In the genomic region with DNA sequence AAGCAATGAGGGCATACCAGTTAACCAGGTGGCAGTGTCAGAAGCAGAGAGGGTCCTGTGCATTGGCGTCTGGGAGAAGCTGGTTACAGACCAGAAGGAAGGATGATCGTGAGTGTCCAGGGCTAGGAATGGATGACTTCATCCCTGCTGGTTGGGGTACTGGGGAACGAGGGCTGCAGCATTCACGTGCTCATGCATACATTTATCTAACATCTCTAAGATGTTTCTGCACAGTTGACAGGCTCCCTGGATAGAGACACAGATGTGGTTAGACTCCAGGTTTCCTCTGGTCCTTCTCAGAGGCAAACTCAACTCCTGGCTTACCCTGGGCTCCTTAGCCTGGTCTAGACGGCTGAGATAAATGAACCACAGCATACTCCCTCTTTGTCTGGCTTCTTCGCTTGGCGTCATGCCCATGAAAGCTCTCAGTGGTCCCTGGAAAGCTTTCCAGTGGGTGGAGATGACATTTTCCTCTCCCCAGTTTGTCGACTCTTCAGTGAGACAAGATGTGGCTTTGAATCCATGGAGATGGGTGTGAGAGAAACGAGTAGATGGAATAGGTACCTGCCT, we compare ENCODE assay signal across 11 mouse cellular contexts. TPM values are rescaled to one million over a fixed set of nuclear protein-coding genes. Genes with fewer than 3 reads are reported as not detected.
DNase-seq lines count a peak whose midpoint lies in the region; ATAC-seq lines count a peak whose summit lies in the region.
"Had no signal": no experiment of that assay in that cellular context is flagged by ENCODE, and none has a peak within 500 bp of the region (broad histone marks: within the 10 kb centered on the region; RNA-seq: fewer than 3 reads in every experiment).

No protein-coding gene starts in this region.

- peak overlapping the region; percentile 17; the same call in 1 of the 2 replicates for H3K4me2 ChIP-seq in heart, embryonic 12.5 days
- no peak overlapping the region for H3K4me2 ChIP-seq in midbrain, embryonic 14.5 days (ENCODE audit: low read length)
- H3K4me2 ChIP-seq in midbrain, embryonic 13.5 days (replicated peaks) = no peak overlapping the region
- H3K4me2 ChIP-seq in heart, embryonic 16.5 days (ENCODE audit: low read depth, low read length) = no peak overlapping the region
- H3K4me2 ChIP-seq in neural tube, embryonic 15.5 days = no peak overlapping the region
- H3K4me2 ChIP-seq: liver, embryonic 15.5 days had no signal

- H3K4me3 ChIP-seq in heart, embryonic 12.5 days = no peak overlapping the region
- no peak overlapping the region for H3K4me3 ChIP-seq in midbrain, embryonic 14.5 days (replicated peaks; ENCODE audit: low read depth, low read length)
- no peak overlapping the region for H3K4me3 ChIP-seq in midbrain, embryonic 13.5 days (replicated peaks)
- no peak overlapping the region for H3K4me3 ChIP-seq in heart, embryonic 16.5 days (ENCODE audit: low read length)
- no peak overlapping the region for H3K4me3 ChIP-seq in neural tube, embryonic 15.5 days (replicated peaks)
- H3K4me3 ChIP-seq: liver, embryonic 15.5 days had no signal

- peak; percentile 31; the same call in 1 of the 2 replicates for ATAC-seq in heart, embryonic 12.5 days (ENCODE audit: insufficient number of reproducible peaks, low FRiP score)
- no peak for ATAC-seq in midbrain, embryonic 14.5 days (ENCODE audit: low FRiP score, low TSS enrichment)
- ATAC-seq in midbrain, embryonic 13.5 days = no peak
- ATAC-seq in heart, embryonic 16.5 days (replicated peaks; ENCODE audit: extremely low read depth, insufficient read depth, low FRiP score) = no peak
- ATAC-seq in neural tube, embryonic 15.5 days (ENCODE audit: low FRiP score) = no peak

- 41% methylated on average over 9 of the region's 9 CpGs for WGBS in heart, embryonic 12.5 days
- WGBS in midbrain, embryonic 14.5 days = 77% methylated on average over 9 of the region's 9 CpGs
- 78% methylated on average over 9 of the region's 9 CpGs for WGBS in midbrain, embryonic 13.5 days
- WGBS in heart, embryonic 16.5 days = 26% methylated on average over 9 of the region's 9 CpGs
- WGBS in neural tube, embryonic 15.5 days = 58% methylated on average over 9 of the region's 9 CpGs

- no peak for DNase-seq in heart, postnatal 36 days
- peak; percentile 8 for DNase-seq in midbrain, embryonic 14.5 days
- DNase-seq in urinary bladder, adult 18-20 months (ENCODE audit: low spot score in 2 of 2) = no peak
- no peak for DNase-seq in gastrocnemius, postnatal 10 days

- H3K4me1 ChIP-seq in heart, embryonic 12.5 days (replicated peaks) = peaks cover 37% of the 10 kb centered on the region
- peaks cover 8% of the 10 kb centered on the region; the same call in 1 of the 2 replicates for H3K4me1 ChIP-seq in midbrain, embryonic 14.5 days (ENCODE audit: control insufficient read depth, insufficient read depth, low read length)
- peaks cover 20% of the 10 kb centered on the region; the same call in 1 of the 2 replicates for H3K4me1 ChIP-seq in midbrain, embryonic 13.5 days (replicated peaks)
- peaks cover 35% of the 10 kb centered on the region for H3K4me1 ChIP-seq in heart, embryonic 16.5 days (ENCODE audit: control insufficient read depth, insufficient read depth, low read length)
- peaks cover 37% of the 10 kb centered on the region for H3K4me1 ChIP-seq in neural tube, embryonic 15.5 days

- peak overlapping the region; percentile 65 for H3K27ac ChIP-seq in heart, embryonic 12.5 days (ENCODE audit: poor library complexity, severe bottlenecking)
- no peak overlapping the region for H3K27ac ChIP-seq in midbrain, embryonic 14.5 days (replicated peaks; ENCODE audit: low read depth, low read length)
- H3K27ac ChIP-seq in midbrain, embryonic 13.5 days = no peak overlapping the region
- H3K27ac ChIP-seq in heart, embryonic 16.5 days (ENCODE audit: low read length) = peak overlapping the region; percentile 88; the same call in 1 of the 2 replicates
- peak overlapping the region; percentile 68 for H3K27ac ChIP-seq in neural tube, embryonic 15.5 days (replicated peaks)
- H3K27ac ChIP-seq: liver, embryonic 15.5 days had no signal

- intact Hi-C loops in heart, postnatal 36 days (cut with DNase I) = loop anchor here (5.0 kb wide), 1 partner anchor 119 kb away; no protein-coding TSS in a partner anchor

- H3K9me3 ChIP-seq in heart, embryonic 12.5 days (replicated peaks) = peaks cover 11% of the 10 kb centered on the region
- peaks cover 3% of the 10 kb centered on the region; the same call in 1 of the 2 replicates for H3K9me3 ChIP-seq in midbrain, embryonic 14.5 days (ENCODE audit: control insufficient read depth, low read length)
- H3K9me3 ChIP-seq in midbrain, embryonic 13.5 days = peaks cover 4% of the 10 kb centered on the region; the same call in 1 of the 2 replicates
- H3K9me3 ChIP-seq in heart, embryonic 16.5 days (replicated peaks; ENCODE audit: control insufficient read depth, low read length) = peaks cover 5% of the 10 kb centered on the region
- H3K9me3 ChIP-seq in neural tube, embryonic 15.5 days (replicated peaks) = no peaks in the 10 kb centered on the region
- H3K9me3 ChIP-seq: liver, embryonic 15.5 days had no signal

- H3K27me3 ChIP-seq in heart, embryonic 12.5 days (replicated peaks) = no peaks in the 10 kb centered on the region
- no peaks in the 10 kb centered on the region for H3K27me3 ChIP-seq in midbrain, embryonic 14.5 days (ENCODE audit: control insufficient read depth, insufficient read depth, low read length)
- no peaks in the 10 kb centered on the region for H3K27me3 ChIP-seq in midbrain, embryonic 13.5 days
- H3K27me3 ChIP-seq in heart, embryonic 16.5 days (ENCODE audit: control insufficient read depth, insufficient read depth, low read length) = no peaks in the 10 kb centered on the region
- H3K27me3 ChIP-seq in neural tube, embryonic 15.5 days (replicated peaks) = no peaks in the 10 kb centered on the region
- H3K27me3 ChIP-seq: liver, embryonic 15.5 days had no signal

- peak overlapping the region; percentile 26; the same call in 1 of the 2 replicates for H3K9ac ChIP-seq in heart, embryonic 12.5 days
- H3K9ac ChIP-seq in midbrain, embryonic 14.5 days (replicated peaks; ENCODE audit: low read length) = no peak overlapping the region
- H3K9ac ChIP-seq in midbrain, embryonic 13.5 days (replicated peaks) = no peak overlapping the region
- H3K9ac ChIP-seq in heart, embryonic 16.5 days (ENCODE audit: low read length) = no peak overlapping the region
- no peak overlapping the region for H3K9ac ChIP-seq in neural tube, embryonic 15.5 days (replicated peaks)
- H3K9ac ChIP-seq: liver, embryonic 15.5 days had no signal

- H3K36me3 ChIP-seq in heart, embryonic 12.5 days = no peaks in the 10 kb centered on the region
- H3K36me3 ChIP-seq in midbrain, embryonic 14.5 days (ENCODE audit: control insufficient read depth, insufficient read depth, low read length) = no peaks in the 10 kb centered on the region
- no peaks in the 10 kb centered on the region for H3K36me3 ChIP-seq in midbrain, embryonic 13.5 days
- no peaks in the 10 kb centered on the region for H3K36me3 ChIP-seq in heart, embryonic 16.5 days (ENCODE audit: control insufficient read depth, insufficient read depth)
- no peaks in the 10 kb centered on the region for H3K36me3 ChIP-seq in neural tube, embryonic 15.5 days
- H3K36me3 ChIP-seq: liver, embryonic 15.5 days had no signal

RNA-seq across cellular contexts. Expression of gene 1700029H14Rik, which starts 30.6 kb away (rescaled TPM):
- polyA plus RNA-seq in heart, embryonic 12.5 days (2016; fragmentation: Nextera tagmentation; extraction: Ambion mirVana) = not detected in 2 replicates
- not detected for total RNA-seq in heart, postnatal 36 days (2021)
- polyA plus RNA-seq in midbrain, embryonic 14.5 days (2014; fragmentation: Nextera tagmentation; extraction: Ambion mirVana) = not detected in 2 replicates
- not detected in 2 replicates for polyA plus RNA-seq in midbrain, embryonic 13.5 days (2015; fragmentation: Nextera tagmentation; extraction: Ambion mirVana)
- polyA plus RNA-seq in heart, embryonic 16.5 days (2015; fragmentation: Nextera tagmentation; extraction: Ambion mirVana) = not detected in 2 replicates
- not detected in 2 replicates for polyA plus RNA-seq in neural tube, embryonic 15.5 days (2015; fragmentation: Nextera tagmentation; extraction: Ambion mirVana)
- total RNA-seq in gastrocnemius, postnatal 10 days (2021) = not detected
- total RNA-seq: layer of hippocampus, adult 8-10 months had no signal
- polyA plus RNA-seq: liver, embryonic 15.5 days; thymus, postnatal 0 days had no signal

RNA-seq across cellular contexts. Expression of gene Gas6, which starts 37.4 kb away (rescaled TPM):
- polyA plus RNA-seq in heart, embryonic 12.5 days (2016; fragmentation: Nextera tagmentation; extraction: Ambion mirVana) = 57.1 and 60.7 TPM in 2 replicates
- 100 to 1,000 TPM; 117 to 135 TPM for total RNA-seq in heart, postnatal 36 days (2021)
- 17.7 and 19.2 TPM in 2 replicates for polyA plus RNA-seq in midbrain, embryonic 14.5 days (2014; fragmentation: Nextera tagmentation; extraction: Ambion mirVana)
- 13.8 and 15.9 TPM in 2 replicates for polyA plus RNA-seq in midbrain, embryonic 13.5 days (2015; fragmentation: Nextera tagmentation; extraction: Ambion mirVana)
- 268 and 275 TPM in 2 replicates for polyA plus RNA-seq in heart, embryonic 16.5 days (2015; fragmentation: Nextera tagmentation; extraction: Ambion mirVana)
- 59.1 and 88.5 TPM in 2 replicates for polyA plus RNA-seq in neural tube, embryonic 15.5 days (2015; fragmentation: Nextera tagmentation; extraction: Ambion mirVana)
- 10 to 100 TPM; 79.3 to 82.1 TPM for total RNA-seq in gastrocnemius, postnatal 10 days (2021)

Comparison
In these comparisons a context has a peak if more than half of its experiments do, and no peak if none do; other contexts are left out.
1. H3K27ac ChIP-seq: peak in heart, embryonic 12.5 days (single experiment), heart, embryonic 16.5 days (single experiment) and neural tube, embryonic 15.5 days (single experiment); none in midbrain, embryonic 14.5 days (single experiment) and midbrain, embryonic 13.5 days (single experiment).